Mouse (Mus musculus) kidney, adult 2 months (tissue): ENCODE data around the gene Gtf2h5. TPM values are rescaled to one million over a fixed set of nuclear protein-coding genes. Genes with fewer than 3 reads are reported as not detected.

Experiments used
- DNase-seq: peaks from one replicate; pipeline ENCODE4 v3.0.0; 2021
- H3K27ac ChIP-seq: fragments of 200-500 bp; 2 replicates; pipeline ENCODE4 v1.5.1; 2012; ENCODE audit warnings: low read depth, low read length, control low read depth, inconsistent platforms; ENCODE audit not compliant: insufficient read depth
- H3K27me3 ChIP-seq: fragments of 200-500 bp; replicated peaks from 2 replicates; pipeline ENCODE4 v1.6.1; 2012; ENCODE audit warnings: mild to moderate bottlenecking, moderate library complexity, low read length, inconsistent platforms; ENCODE audit not compliant: control insufficient read depth, insufficient read depth
- H3K36me3 ChIP-seq: fragments of 200-500 bp; 2 replicates; pipeline ENCODE4 v1.6.1; 2012; ENCODE audit warnings: mild to moderate bottlenecking, moderate library complexity, low read length, inconsistent platforms; ENCODE audit not compliant: control insufficient read depth, insufficient read depth
- H3K4me1 ChIP-seq: fragments of 200-500 bp; 2 replicates; pipeline ENCODE4 v1.6.1; 2011; ENCODE audit warnings: low read length; ENCODE audit not compliant: control insufficient read depth, insufficient read depth
- H3K4me3 ChIP-seq: fragments of 200-500 bp; 2 replicates; pipeline ENCODE4 v1.5.1; 2011; ENCODE audit warnings: mild to moderate bottlenecking, low read depth, low read length, control low read depth; ENCODE audit not compliant: insufficient read depth
- CTCF ChIP-seq: fragments of 200-500 bp; conservative IDR thresholded peaks from 2 replicates; pipeline ENCODE4 v1.5.1; 2011; ENCODE audit warnings: low read depth, mild to moderate bottlenecking, control low read depth, low read length, moderate library complexity, mixed read lengths; ENCODE audit not compliant: insufficient read depth, insufficient read length
- POLR2A ChIP-seq: fragments of 200-500 bp; IDR thresholded peaks from one replicate; pipeline ENCODE4 v1.6.1; 2011; ENCODE audit warnings: low read depth, low read length, control low read depth
- WGBS: fragments of 180-500 bp; shearing (Covaris S2); methylation state at CpG from one replicate; pipeline ENCODE4 v1.1.7; 2018; 5-methylcytosine and 5-hydroxymethylcytosine counted together
- polyA plus RNA-seq: library from polyadenylated mRNA; depleted of rRNA; stranded (reverse); fragments of >200 nt; gene quantifications from 2 replicates; pipeline ENCODE4 v1.2.3, GENCODE M21; 2012; rRNA removed

Gtf2h5 gene
- polyA plus RNA-seq, 1 experiment, result 39.5 TPM

- DNase-seq, result no peak
- Histone ChIP-seq H3K27me3 (no peaks in the 10 kb centered on the region), H3K4me1 (no peaks in the 10 kb centered on the region; the same call in 1 of the 2 replicates), H3K36me3 (peaks cover 1% of the 10 kb centered on the region; the same call in 1 of the 2 replicates), H3K27ac (no peak overlapping the region), H3K4me3 (no peak overlapping the region)
- TF ChIP-seq CTCF, result no peak
- TF ChIP-seq POLR2A, result no peak
- 90% methylated on average over 4 of the region's 4 CpGs for WGBS
These were observed 44.2 kb downstream of the Gtf2h5 start for GRCm38 (mm10) chr17:6123776-6124175.

DNA sequence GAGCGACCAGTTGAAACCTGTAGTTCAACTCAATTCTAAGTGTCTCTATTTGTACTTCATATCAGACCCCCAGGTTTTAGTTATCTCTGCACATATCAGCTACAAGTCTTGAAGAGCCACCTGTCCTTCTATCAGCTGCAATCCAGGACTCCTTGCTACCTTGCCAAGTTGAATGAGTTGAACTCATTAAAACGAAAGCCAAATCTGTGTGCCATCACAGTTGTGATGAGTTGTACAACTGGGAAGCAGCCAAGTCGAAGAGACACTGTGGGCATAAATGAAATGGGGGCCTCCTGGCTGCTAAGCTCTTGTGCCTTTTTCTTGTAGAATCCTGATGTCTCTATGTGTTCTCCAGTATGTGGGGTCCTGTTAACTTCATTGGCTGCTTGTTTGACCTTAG, 45.9 kb downstream of the Gtf2h5 start:
- DNase-seq, result no peak
- WGBS, result 95% methylated on average over 3 of the region's 3 CpGs
- H3K27ac ChIP-seq, result no peak overlapping the region
- H3K36me3 ChIP-seq, result peaks cover 1% of the 10 kb centered on the region; the same call in 1 of the 2 replicates
- TF ChIP-seq CTCF (no peak), POLR2A (no peak)
- H3K4me3 ChIP-seq, result no peak overlapping the region
- H3K27me3 ChIP-seq, result no peaks in the 10 kb centered on the region
- no peaks in the 10 kb centered on the region; the same call in 1 of the 2 replicates for H3K4me1 ChIP-seq

- WGBS, result 52% methylated on average over 3 of the region's 3 CpGs
- DNase-seq, result no peak
- no peak overlapping the region for H3K4me3 ChIP-seq
- no peak overlapping the region for H3K27ac ChIP-seq
- H3K4me1 ChIP-seq, result no peaks in the 10 kb centered on the region; the same call in 1 of the 2 replicates
- no peaks in the 10 kb centered on the region for H3K27me3 ChIP-seq
- H3K36me3 ChIP-seq, result no peaks in the 10 kb centered on the region
- TF ChIP-seq POLR2A (no peak), CTCF (no peak)
These were observed 48.5 kb downstream of the Gtf2h5 start for GRCm38 (mm10) chr17:6128039-6128438.

GRCm38 (mm10) chr17:6129361-6129760, 49.8 kb downstream of the Gtf2h5 start:
- H3K36me3 ChIP-seq, result no peaks in the 10 kb centered on the region
- no peaks in the 10 kb centered on the region for H3K27me3 ChIP-seq
- TF ChIP-seq POLR2A (no peak), CTCF (no peak)
- H3K4me3 ChIP-seq, result no peak overlapping the region
- WGBS, result 89% methylated on average over 4 of the region's 4 CpGs
- no peak overlapping the region for H3K27ac ChIP-seq
- no peaks in the 10 kb centered on the region; the same call in 1 of the 2 replicates for H3K4me1 ChIP-seq
- DNase-seq, result no peak

- TF ChIP-seq POLR2A (no peak), CTCF (no peak)
- H3K36me3 ChIP-seq, result no peaks in the 10 kb centered on the region
- DNase-seq, result no peak
- H3K27me3 ChIP-seq, result no peaks in the 10 kb centered on the region
- H3K4me3 ChIP-seq, result no peak overlapping the region
- H3K27ac ChIP-seq, result no peak overlapping the region
- 95% methylated on average over 3 of the region's 3 CpGs for WGBS
- H3K4me1 ChIP-seq, result no peaks in the 10 kb centered on the region; the same call in 1 of the 2 replicates
These were observed 51.5 kb downstream of the Gtf2h5 start for GRCm38 (mm10) chr17:6131083-6131482.

Other genes with a start within 250 kb of the Gtf2h5 start
- 55.3 and 56.6 TPM in 2 replicates for gene Snx9, start 238.5 kb upstream of the Gtf2h5 start, polyA plus RNA-seq
- 1.5 and 1.8 TPM in 2 replicates for gene Synj2, start 138.5 kb upstream of the Gtf2h5 start, polyA plus RNA-seq
- 4.1 and 4.3 TPM in 2 replicates for gene Serac1, start within 50 bp of the Gtf2h5 start, polyA plus RNA-seq
- 42.5 and 48.0 TPM in 2 replicates for gene Tulp4, start 26.7 kb downstream of the Gtf2h5 start, polyA plus RNA-seq
- gene Tmem181a, start 177.1 kb downstream of the Gtf2h5 start, polyA plus RNA-seq, result 6.6 and 6.7 TPM in 2 replicates
- gene Dynlt1a, start 237.7 kb downstream of the Gtf2h5 start, polyA plus RNA-seq, result 3.8 and 4.3 TPM in 2 replicates